Comparison of ENCODE assay signal across 8 mouse cellular contexts in genomic region chr11:78176905-78177331, GRCm38 (mm10). TPM values are rescaled to one million over a fixed set of nuclear protein-coding genes. Genes with fewer than 3 reads are reported as not detected.
DNase-seq lines count a peak whose midpoint lies in the region; ATAC-seq and TF ChIP-seq lines count a peak whose summit lies in the region.

No protein-coding gene starts in this region.

- TF ChIP-seq CTCF in layer of hippocampus, adult 2 months (conservative IDR thresholded peaks at IDR 0.05) = no peak
- no peak for TF ChIP-seq CTCF in cortical plate, adult 2 months (IDR thresholded peaks at IDR 0.05; ENCODE audit: extremely low read depth, insufficient read depth, low read length)

- H3K27me3 ChIP-seq in midbrain, embryonic 10.5 days (ENCODE audit: low read depth, poor library complexity, severe bottlenecking) = no peaks in the 10 kb centered on the region

- no peak for TF ChIP-seq POLR2A in cortical plate, adult 2 months (IDR thresholded peaks at IDR 0.05; ENCODE audit: extremely low read depth, insufficient read depth, low read length)

- H3K9me3 ChIP-seq in midbrain, embryonic 10.5 days (replicated peaks) = no peaks in the 10 kb centered on the region

- no peak for ATAC-seq in megakaryocyte-erythroid progenitor cell, adult 5-6 weeks (replicated peaks; ENCODE audit: low FRiP score, low TSS enrichment, poor library complexity, severe bottlenecking)

- H3K36me3 ChIP-seq in midbrain, embryonic 10.5 days = peaks cover 31% of the 10 kb centered on the region

- peak overlapping the region; percentile 82 for H3K27ac ChIP-seq in layer of hippocampus, adult 2 months
- H3K27ac ChIP-seq in cortical plate, adult 2 months (ENCODE audit: insufficient read depth, low read length) = no peak overlapping the region
- peak overlapping the region; percentile 92 for H3K27ac ChIP-seq in midbrain, embryonic 10.5 days (replicated peaks)

- peak overlapping the region; percentile 62 for H3K4me3 ChIP-seq in layer of hippocampus, adult 2 months
- H3K4me3 ChIP-seq in cortical plate, adult 2 months (ENCODE audit: insufficient read depth, low read length) = peak overlapping the region; percentile 67
- peak overlapping the region; percentile 73 for H3K4me3 ChIP-seq in midbrain, embryonic 10.5 days

- H3K4me1 ChIP-seq in cortical plate, adult 2 months (ENCODE audit: control insufficient read depth, insufficient read depth, low read length) = 0 out of 2 replicates have a peak, but pooled peaks cover 2% of the 10 kb centered on the region
- H3K4me1 ChIP-seq in midbrain, embryonic 10.5 days = peaks cover 68% of the 10 kb centered on the region

- 2% methylated on average over 23 of the region's 23 CpGs for WGBS in midbrain, embryonic 10.5 days

- no peak for DNase-seq in layer of hippocampus, adult 2 months (ENCODE audit: low spot score in 2 of 2)
- DNase-seq in layer of hippocampus, postnatal 10 days (ENCODE audit: low spot score in 2 of 2) = no peak
- DNase-seq in induced T-regulatory cell, adult 2 months (ENCODE audit: low read depth) = peak; percentile 92
- no peak for DNase-seq in midbrain, embryonic 10.5 days (ENCODE audit: low spot score)
- no peak for DNase-seq in right cerebral cortex, adult 18-20 months
- DNase-seq in spleen, postnatal 14 days (ENCODE audit: low spot score in 2 of 2) = no peak

RNA-seq across cellular contexts. Expression of gene Tlcd1, which starts 0.4 kb away (rescaled TPM):
- total RNA-seq in layer of hippocampus, adult 2 months (2021) = 10 to 100 TPM; 21.1 to 24.3 TPM
- total RNA-seq in layer of hippocampus, postnatal 10 days (2021) = 10 to 100 TPM; 37.0 to 38.8 TPM
- 83.0 and 84.4 TPM in 2 replicates for polyA plus RNA-seq in cortical plate, adult 2 months (2012; rRNA removed)
- polyA plus RNA-seq in midbrain, embryonic 10.5 days (2016; fragmentation: Nextera tagmentation; extraction: Ambion mirVana) = 8.8 and 11.1 TPM in 2 replicates
- total RNA-seq in megakaryocyte-erythroid progenitor cell, adult 5-6 weeks (2014; fragmentation: Nextera tagmentation) = 24.4 and 25.2 TPM in 2 replicates
- 13.3 and 19.6 TPM in 2 replicates for total RNA-seq in megakaryocyte-erythroid progenitor cell, adult 5-6 weeks (2017)

RNA-seq across cellular contexts. Expression of gene Nek8, which starts 0.4 kb away (rescaled TPM):
- 1 to 10 TPM; 2.6 to 3.3 TPM for total RNA-seq in layer of hippocampus, adult 2 months (2021)
- total RNA-seq in layer of hippocampus, postnatal 10 days (2021) = 1 to 10 TPM; 6.2 to 6.4 TPM
- polyA plus RNA-seq in cortical plate, adult 2 months (2012; rRNA removed) = 5.4 and 6.2 TPM in 2 replicates
- 10.7 and 11.1 TPM in 2 replicates for polyA plus RNA-seq in midbrain, embryonic 10.5 days (2016; fragmentation: Nextera tagmentation; extraction: Ambion mirVana)
- 26.7 and 38.5 TPM in 2 replicates for total RNA-seq in megakaryocyte-erythroid progenitor cell, adult 5-6 weeks (2014; fragmentation: Nextera tagmentation)
- total RNA-seq in megakaryocyte-erythroid progenitor cell, adult 5-6 weeks (2017) = 3.7 and 7.4 TPM in 2 replicates

RNA-seq across cellular contexts. Expression of gene Rpl23a, which starts 6.5 kb away (rescaled TPM):
- total RNA-seq in layer of hippocampus, adult 2 months (2021) = 100 to 1,000 TPM; 747 to 755 TPM
- 100 to 1,000 TPM; 878 to 942 TPM for total RNA-seq in layer of hippocampus, postnatal 10 days (2021)
- 1,200 and 1,274 TPM in 2 replicates for polyA plus RNA-seq in cortical plate, adult 2 months (2012; rRNA removed)
- 953 and 1,066 TPM in 2 replicates for polyA plus RNA-seq in midbrain, embryonic 10.5 days (2016; fragmentation: Nextera tagmentation; extraction: Ambion mirVana)
- 5,168 and 5,735 TPM in 2 replicates for total RNA-seq in megakaryocyte-erythroid progenitor cell, adult 5-6 weeks (2014; fragmentation: Nextera tagmentation)
- 4,325 and 4,755 TPM in 2 replicates for total RNA-seq in megakaryocyte-erythroid progenitor cell, adult 5-6 weeks (2017)

RNA-seq across cellular contexts. Expression of gene Rab34, which starts 11.3 kb away (rescaled TPM):
- total RNA-seq in layer of hippocampus, adult 2 months (2021) = 10 to 100 TPM; 33.3 TPM
- total RNA-seq in layer of hippocampus, postnatal 10 days (2021) = 10 to 100 TPM; 40.9 to 42.2 TPM
- polyA plus RNA-seq in cortical plate, adult 2 months (2012; rRNA removed) = 46.6 and 56.0 TPM in 2 replicates
- 75.0 and 83.8 TPM in 2 replicates for polyA plus RNA-seq in midbrain, embryonic 10.5 days (2016; fragmentation: Nextera tagmentation; extraction: Ambion mirVana)
- 4.8 TPM in 1 of 2 replicates, not detected in the other for total RNA-seq in megakaryocyte-erythroid progenitor cell, adult 5-6 weeks (2014; fragmentation: Nextera tagmentation)
- not detected in 2 replicates for total RNA-seq in megakaryocyte-erythroid progenitor cell, adult 5-6 weeks (2017)

RNA-seq across cellular contexts. Expression of gene Traf4, which starts 11.5 kb away (rescaled TPM):
- total RNA-seq in layer of hippocampus, adult 2 months (2021) = 10 to 100 TPM; 11.1 to 13.3 TPM
- total RNA-seq in layer of hippocampus, postnatal 10 days (2021) = 10 to 100 TPM; 47.8 to 48.9 TPM
- polyA plus RNA-seq in cortical plate, adult 2 months (2012; rRNA removed) = 17.1 and 19.6 TPM in 2 replicates
- 96.3 and 109 TPM in 2 replicates for polyA plus RNA-seq in midbrain, embryonic 10.5 days (2016; fragmentation: Nextera tagmentation; extraction: Ambion mirVana)
- total RNA-seq in megakaryocyte-erythroid progenitor cell, adult 5-6 weeks (2014; fragmentation: Nextera tagmentation) = 30.3 and 39.1 TPM in 2 replicates
- 10.3 and 18.0 TPM in 2 replicates for total RNA-seq in megakaryocyte-erythroid progenitor cell, adult 5-6 weeks (2017)

Comparison
In these comparisons a context has a peak if more than half of its experiments do, and no peak if none do; other contexts are left out.
1. RNA of gene Rpl23a, which starts 6.5 kb away (total RNA-seq): 4,325 to 5,735 TPM in megakaryocyte-erythroid progenitor cell, adult 5-6 weeks; 878 to 942 TPM in layer of hippocampus, postnatal 10 days and 747 to 755 TPM in layer of hippocampus, adult 2 months; every median in the first group is over 4 times any median in the second.
2. Peak in every context shown above with its lines, with median percentiles within 50 percentile points of each other: H3K4me3 ChIP-seq.